Mouse (Mus musculus) hindbrain, embryonic 15.5 days (tissue): ENCODE measurements around the gene Ppp5c. TPM values are rescaled to one million over a fixed set of nuclear protein-coding genes. Genes with fewer than 3 reads are reported as not detected.
"Not testable (repeated sequence)": the region's sequence is repeated elsewhere in the genome, so short reads cannot be mapped to it uniquely, and the experiment has no call there.

ENCODE experiments used
- ATAC-seq: fragments of 200-750 bp; cut with Nextera tagmentation; 2 replicates; pipeline ENCODE4 v1.8.0; 2017; ENCODE audit warnings: low read depth, moderate number of reproducible peaks, moderate TSS enrichment; ENCODE audit not compliant: low FRiP score
- H3K27ac ChIP-seq: fragments of 300-500 bp; sonication (generic); replicated peaks from 2 replicates; pipeline ENCODE4 v1.5.1; 2015; ENCODE audit warnings: mild to moderate bottlenecking, inconsistent platforms
- H3K27me3 ChIP-seq: fragments of 300-500 bp; sonication (generic); 2 replicates; pipeline ENCODE4 v1.6.1; 2015; ENCODE audit warnings: control low read depth, inconsistent platforms
- H3K36me3 ChIP-seq: fragments of 300-500 bp; sonication (generic); 2 replicates; pipeline ENCODE4 v1.6.1; 2015; ENCODE audit warnings: control low read depth, inconsistent platforms
- H3K4me1 ChIP-seq: fragments of 300-500 bp; sonication (generic); replicated peaks from 2 replicates; pipeline ENCODE4 v1.6.1; 2015; ENCODE audit warnings: control low read depth, inconsistent platforms
- H3K4me2 ChIP-seq: fragments of 300-500 bp; sonication (generic); 2 replicates; pipeline ENCODE4 v1.6.1; 2015; ENCODE audit warnings: moderate library complexity, mild to moderate bottlenecking, inconsistent platforms
- H3K4me3 ChIP-seq: fragments of 300-500 bp; sonication (generic); 2 replicates; pipeline ENCODE4 v1.5.1; 2015; ENCODE audit warnings: mild to moderate bottlenecking, inconsistent platforms
- H3K9ac ChIP-seq: fragments of 300-500 bp; sonication (generic); 2 replicates; pipeline ENCODE4 v1.6.1; 2015; ENCODE audit warnings: inconsistent platforms
- H3K9me3 ChIP-seq: fragments of 300-500 bp; sonication (generic); 2 replicates; pipeline ENCODE4 v1.6.1; 2016; ENCODE audit warnings: control low read depth, inconsistent platforms
- WGBS: fragments of 180-500 bp; shearing (Covaris S2); methylation state at CpG from one replicate; pipeline ENCODE4 v1.1.7; 2015; 5-methylcytosine and 5-hydroxymethylcytosine counted together
- polyA plus RNA-seq: library from polyadenylated mRNA; unstranded; fragments of >200 nt; fragmentation: Nextera tagmentation; extraction: Ambion mirVana; gene quantifications from 2 replicates; pipeline ENCODE4 v1.2.1, GENCODE M21; 2015

Ppp5c gene
- polyA plus RNA-seq, result 125 and 136 TPM in 2 replicates

GRCm38 (mm10) chr7:17027588-17028343, at the start of gene Ppp5c:
TSS of gene Ppp5c (minus strand) at chr7:17027924.
- peak; percentile 88 for ATAC-seq
- Histone ChIP-seq H3K4me1 (peaks cover 37% of the 10 kb centered on the region), H3K4me2 (peak within 1 kb of the TSS; percentile 81), H3K27me3 (no peaks in the 10 kb centered on the region), H3K36me3 (no peaks in the 10 kb centered on the region), H3K4me3 (peak within 1 kb of the TSS; percentile 95), H3K9me3 (no peaks in the 10 kb centered on the region), H3K9ac (peak within 1 kb of the TSS; percentile 95), H3K27ac (peak within 1 kb of the TSS; percentile 77)
- WGBS, result under 1% methylated on average over 53 of the region's 58 CpGs

GRCm38 (mm10) chr7:17076542-17076941, 48.8 kb upstream of the Ppp5c start:
- 100% methylated on average over 1 of the region's 1 CpGs for WGBS

GRCm38 (mm10) chr7:17073904-17074615, 46.3 kb upstream of the Ppp5c start, which contains the start of gene Psg16:
TSS of gene Psg16 (plus strand) at chr7:17074040.
- Histone ChIP-seq H3K27ac (peak within 1 kb of the TSS; percentile 36; the same call in 1 of the 2 replicates), H3K36me3 (no peaks in the 10 kb centered on the region), H3K9ac (no peak within 1 kb of the TSS), H3K4me3 (peak within 1 kb of the TSS; percentile 23), H3K27me3 (0 out of 2 replicates have a peak, but pooled peaks cover 5% of the 10 kb centered on the region), H3K4me1 (0 out of 2 replicates have a peak, but pooled peaks cover 6% of the 10 kb centered on the region), H3K9me3 (no peaks in the 10 kb centered on the region), H3K4me2 (peak within 1 kb of the TSS; percentile 40)
- peak; percentile 88 for ATAC-seq
- WGBS, result 63% methylated on average over 23 of the region's 23 CpGs

More at GRCm38 (mm10) chr7:17076542-17076941, 48.8 kb upstream of the Ppp5c start:
- 0 out of 2 replicates have a peak, but pooled peaks cover 5% of the 10 kb centered on the region for H3K27me3 ChIP-seq
- H3K9me3 ChIP-seq, result no peaks in the 10 kb centered on the region
- H3K4me2 ChIP-seq, result no peak overlapping the region
- H3K9ac ChIP-seq, result no peak overlapping the region
- H3K27ac ChIP-seq, result no peak overlapping the region
- H3K4me3 ChIP-seq, result no peak overlapping the region
- ATAC-seq, result no peak
- H3K4me1 ChIP-seq, result 0 out of 2 replicates have a peak, but pooled peaks cover 6% of the 10 kb centered on the region
- no peaks in the 10 kb centered on the region for H3K36me3 ChIP-seq

- Histone ChIP-seq H3K9ac (no peak overlapping the region), H3K9me3 (no peaks in the 10 kb centered on the region), H3K27ac (no peak overlapping the region), H3K36me3 (no peaks in the 10 kb centered on the region), H3K27me3 (0 out of 2 replicates have a peak, but pooled peaks cover 2% of the 10 kb centered on the region), H3K4me1 (0 out of 2 replicates have a peak, but pooled peaks cover 6% of the 10 kb centered on the region), H3K4me3 (no peak overlapping the region), H3K4me2 (no peak overlapping the region; the same call in 1 of the 2 replicates)
- ATAC-seq, result peak; percentile 35; the same call in 1 of the 2 replicates
- 56% methylated on average over 5 of the region's 5 CpGs for WGBS
Measured at GRCm38 (mm10) chr7:17073513-17073903, 45.8 kb upstream of the Ppp5c start.

- WGBS, result 70% methylated on average over 5 of the region's 5 CpGs
- not testable (repeated sequence) for H3K4me2 ChIP-seq, H3K4me1 ChIP-seq, ATAC-seq, H3K9me3 ChIP-seq, H3K27me3 ChIP-seq, H3K9ac ChIP-seq, H3K4me3 ChIP-seq, H3K36me3 ChIP-seq, H3K27ac ChIP-seq
Measured at GRCm38 (mm10) chr7:17067651-17068050, 39.9 kb upstream of the Ppp5c start.

- H3K36me3 ChIP-seq, result no peaks in the 10 kb centered on the region
- 0 out of 2 replicates have a peak, but pooled peaks cover 7% of the 10 kb centered on the region for H3K27me3 ChIP-seq
- H3K4me1 ChIP-seq, result peaks cover 9% of the 10 kb centered on the region
- no peak for ATAC-seq
- H3K27ac ChIP-seq, result no peak overlapping the region
- no peak overlapping the region for H3K9ac ChIP-seq
- H3K9me3 ChIP-seq, result no peaks in the 10 kb centered on the region
- no peak overlapping the region for H3K4me3 ChIP-seq
- H3K4me2 ChIP-seq, result no peak overlapping the region
Measured at GRCm38 (mm10) chr7:17067000-17067399, 39.3 kb upstream of the Ppp5c start.

GRCm38 (mm10) chr7:17066412-17066811, 38.7 kb upstream of the Ppp5c start:
- H3K36me3 ChIP-seq, result no peaks in the 10 kb centered on the region
- WGBS, result 6% methylated on average over 2 of the region's 2 CpGs

GRCm38 (mm10) chr7:17065620-17066019, 37.9 kb upstream of the Ppp5c start:
- Histone ChIP-seq H3K9me3 (no peaks in the 10 kb centered on the region), H3K4me3 (no peak overlapping the region), H3K27ac (no peak overlapping the region), H3K4me2 (no peak overlapping the region), H3K27me3 (0 out of 2 replicates have a peak, but pooled peaks cover 7% of the 10 kb centered on the region), H3K36me3 (no peaks in the 10 kb centered on the region), H3K9ac (no peak overlapping the region), H3K4me1 (peaks cover 22% of the 10 kb centered on the region)
- no peak for ATAC-seq
- WGBS, result 88% methylated on average over 8 of the region's 9 CpGs

More at GRCm38 (mm10) chr7:17066412-17066811, 38.7 kb upstream of the Ppp5c start:
- H3K4me3 ChIP-seq, result no peak overlapping the region
- H3K4me2 ChIP-seq, result no peak overlapping the region
- ATAC-seq, result no peak
- peaks cover 14% of the 10 kb centered on the region for H3K4me1 ChIP-seq
- 0 out of 2 replicates have a peak, but pooled peaks cover 7% of the 10 kb centered on the region for H3K27me3 ChIP-seq
- H3K27ac ChIP-seq, result no peak overlapping the region
- no peak overlapping the region for H3K9ac ChIP-seq
- H3K9me3 ChIP-seq, result no peaks in the 10 kb centered on the region

- H3K27me3 ChIP-seq, result 0 out of 2 replicates have a peak, but pooled peaks cover 7% of the 10 kb centered on the region
- peak overlapping the region; percentile 35; the same call in 1 of the 2 replicates for H3K9ac ChIP-seq
- peak overlapping the region; percentile 47 for H3K4me3 ChIP-seq
- no peaks in the 10 kb centered on the region for H3K36me3 ChIP-seq
- no peaks in the 10 kb centered on the region for H3K9me3 ChIP-seq
- 20% methylated on average over 11 of the region's 11 CpGs for WGBS
- 0 out of 2 replicates have a peak overlapping the region, but pooled peaks have one; percentile 22 for H3K27ac ChIP-seq
- H3K4me2 ChIP-seq, result peak overlapping the region; percentile 80
- peak; percentile 6; the same call in 1 of the 2 replicates for ATAC-seq
- H3K4me1 ChIP-seq, result peaks cover 38% of the 10 kb centered on the region
Measured at GRCm38 (mm10) chr7:17062845-17063244, 35.1 kb upstream of the Ppp5c start.

- peaks cover 41% of the 10 kb centered on the region for H3K4me1 ChIP-seq
- ATAC-seq, result peak; percentile 91
- peak within 1 kb of the TSS; percentile 47 for H3K9ac ChIP-seq
- peak within 1 kb of the TSS; percentile 47 for H3K4me3 ChIP-seq
- under 1% methylated on average over 15 of the region's 15 CpGs for WGBS
- H3K27ac ChIP-seq, result peak within 1 kb of the TSS; percentile 46; the same call in 1 of the 2 replicates
- H3K27me3 ChIP-seq, result 0 out of 2 replicates have a peak, but pooled peaks cover 7% of the 10 kb centered on the region
- H3K9me3 ChIP-seq, result no peaks in the 10 kb centered on the region
- no peaks in the 10 kb centered on the region for H3K36me3 ChIP-seq
- H3K4me2 ChIP-seq, result peak within 1 kb of the TSS; percentile 80
Measured at GRCm38 (mm10) chr7:17062389-17062788, 34.7 kb upstream of the Ppp5c start, which contains the start of gene Hif3a. TSS of gene Hif3a (minus strand) at chr7:17062427.

GRCm38 (mm10) chr7:17060782-17061605, 33.3 kb upstream of the Ppp5c start:
- no peaks in the 10 kb centered on the region for H3K9me3 ChIP-seq
- peak overlapping the region; percentile 46 for H3K27ac ChIP-seq
- H3K4me2 ChIP-seq, result peak overlapping the region; percentile 80
- peak overlapping the region; percentile 47 for H3K4me3 ChIP-seq
- H3K9ac ChIP-seq, result no peak overlapping the region
- no peak for ATAC-seq
- H3K4me1 ChIP-seq, result peaks cover 51% of the 10 kb centered on the region
- no peaks in the 10 kb centered on the region for H3K36me3 ChIP-seq
- H3K27me3 ChIP-seq, result 0 out of 2 replicates have a peak, but pooled peaks cover 7% of the 10 kb centered on the region
- WGBS, result 66% methylated on average over 21 of the region's 22 CpGs
